In genomic region chr13:23270321-23271101, GRCm38 (mm10) we compare ENCODE assay signal across 8 mouse cellular contexts. TPM values are rescaled to one million over a fixed set of nuclear protein-coding genes. Genes with fewer than 3 reads are reported as not detected.
DNase-seq lines count a peak whose midpoint lies in the region; ATAC-seq and TF ChIP-seq lines count a peak whose summit lies in the region.

No protein-coding gene starts in this region.

- TF ChIP-seq RAD21 in MEL (IDR thresholded peaks at IDR 0.05; ENCODE audit: low read depth, low read length), result no peak

- peak; percentile 47 to 56 for DNase-seq in cerebellum, postnatal 25 days
- DNase-seq in cerebellum, adult 11 months, result no peak
- no peak for DNase-seq in MEL (ENCODE audit: low read depth, low spot score)
- peak; percentile 51 to 62 for DNase-seq in layer of hippocampus, postnatal 36 days
- no peak for DNase-seq in adrenal gland, adult 8-10 months

- no peak for TF ChIP-seq CTCF in MEL (IDR thresholded peaks at IDR 0.05 in 2 of 3, conservative IDR thresholded peaks at IDR 0.05 in 1 of 3; ENCODE audit: control insufficient read depth in 1 of 3, insufficient read depth in 1 of 3, low read depth in 2 of 3, low read length in 3 of 3, poor library complexity in 1 of 3, severe bottlenecking in 1 of 3)

- H3K9ac ChIP-seq in MEL (ENCODE audit: control insufficient read depth, low read depth, low read length, poor library complexity, severe bottlenecking), result no peak overlapping the region
- H3K9ac ChIP-seq in forebrain, embryonic 16.5 days (replicated peaks; ENCODE audit: low read depth, low read length), result peak overlapping the region; percentile 49
- H3K9ac ChIP-seq in midbrain, embryonic 16.5 days (ENCODE audit: low read depth, low read length), result peak overlapping the region; percentile 57

- no peaks in the 10 kb centered on the region for H3K27me3 ChIP-seq in MEL (ENCODE audit: control insufficient read depth in 1 of 2, insufficient read depth in 2 of 2, low read length in 2 of 2)
- H3K27me3 ChIP-seq in forebrain, embryonic 16.5 days (replicated peaks; ENCODE audit: control insufficient read depth, insufficient read depth, low read length), result no peaks in the 10 kb centered on the region
- no peaks in the 10 kb centered on the region for H3K27me3 ChIP-seq in midbrain, embryonic 16.5 days (ENCODE audit: control insufficient read depth, insufficient read depth, low read depth, low read length)

- no peaks in the 10 kb centered on the region for H3K9me3 ChIP-seq in MEL (replicated peaks; ENCODE audit: insufficient read depth, low read length)
- H3K9me3 ChIP-seq in forebrain, embryonic 16.5 days (ENCODE audit: control insufficient read depth, low read length), result no peaks in the 10 kb centered on the region
- no peaks in the 10 kb centered on the region for H3K9me3 ChIP-seq in midbrain, embryonic 16.5 days (replicated peaks; ENCODE audit: control insufficient read depth, low read length, poor library complexity, severe bottlenecking)

- H3K27ac ChIP-seq in MEL (ENCODE audit: control insufficient read depth, low read depth, low read length), result no peak overlapping the region
- no peak overlapping the region for H3K27ac ChIP-seq in forebrain, embryonic 16.5 days (ENCODE audit: low read length)
- peak overlapping the region; percentile 50 for H3K27ac ChIP-seq in midbrain, embryonic 16.5 days (ENCODE audit: low read length)

- no peak for TF ChIP-seq POLR2A in MEL (IDR thresholded peaks at IDR 0.05; ENCODE audit: control insufficient read depth in 1 of 2, insufficient read depth in 1 of 2, low read depth in 1 of 2, low read length in 2 of 2, poor library complexity in 1 of 2)

- peak; percentile 96 for ATAC-seq in forebrain, embryonic 16.5 days
- peak; percentile 97 for ATAC-seq in midbrain, embryonic 16.5 days
- ATAC-seq in erythroid progenitor cell, adult 5-6 weeks (replicated peaks; ENCODE audit: low FRiP score, poor library complexity, severe bottlenecking), result no peak

- no peak overlapping the region for H3K4me3 ChIP-seq in MEL (ENCODE audit: control insufficient read depth in 1 of 2, insufficient read depth in 1 of 2, low read depth in 2 of 2, low read length in 2 of 2)
- H3K4me3 ChIP-seq in forebrain, embryonic 16.5 days (replicated peaks; ENCODE audit: low read length), result peak overlapping the region; percentile 45
- H3K4me3 ChIP-seq in midbrain, embryonic 16.5 days (ENCODE audit: low read depth, low read length), result peak overlapping the region; percentile 43

- H3K4me1 ChIP-seq in MEL (ENCODE audit: control insufficient read depth in 1 of 2, insufficient read depth in 2 of 2, low read length in 2 of 2), result no peaks in the 10 kb centered on the region
- no peaks in the 10 kb centered on the region; the same call in 1 of the 2 replicates for H3K4me1 ChIP-seq in forebrain, embryonic 16.5 days (replicated peaks; ENCODE audit: control insufficient read depth, insufficient read depth, low read length)
- H3K4me1 ChIP-seq in midbrain, embryonic 16.5 days (ENCODE audit: control insufficient read depth, insufficient read depth, low read length), result no peaks in the 10 kb centered on the region

- no peak for TF ChIP-seq EP300 in MEL (IDR thresholded peaks at IDR 0.05; ENCODE audit: low read depth in 1 of 2, low read length in 2 of 2)

- H3K4me2 ChIP-seq in forebrain, embryonic 16.5 days (ENCODE audit: low read length), result peak overlapping the region; percentile 46
- H3K4me2 ChIP-seq in midbrain, embryonic 16.5 days (ENCODE audit: low read length), result peak overlapping the region; percentile 44

- H3K36me3 ChIP-seq in MEL (ENCODE audit: control insufficient read depth in 1 of 2, insufficient read depth in 2 of 2, low read length in 2 of 2), result no peaks in the 10 kb centered on the region
- no peaks in the 10 kb centered on the region for H3K36me3 ChIP-seq in forebrain, embryonic 16.5 days (ENCODE audit: control insufficient read depth, insufficient read depth)
- no peaks in the 10 kb centered on the region for H3K36me3 ChIP-seq in midbrain, embryonic 16.5 days (ENCODE audit: control insufficient read depth, insufficient read depth, low read length)

- no peaks in the 10 kb centered on the region for H3K79me2 ChIP-seq in MEL (ENCODE audit: control insufficient read depth, insufficient read depth, low read length, poor library complexity)

- WGBS in forebrain, embryonic 16.5 days, result 3% methylated on average over 34 of the region's 34 CpGs
- 4% methylated on average over 34 of the region's 34 CpGs for WGBS in midbrain, embryonic 16.5 days

TF ChIP-seq in MEL, 35 proteins besides CTCF, POLR2A, EP300 and RAD21:
- TF ChIP-seq SMC3 (IDR thresholded peaks at IDR 0.05; ENCODE audit: low read depth, low read length) (no peak), MYB (IDR thresholded peaks at IDR 0.05; ENCODE audit: low read depth, low read length) (no peak), TBP (IDR thresholded peaks at IDR 0.05; ENCODE audit: low read depth, low read length) (0 out of 2 replicates have a peak, but pooled peaks have one; percentile 39)

RNA-seq across cellular contexts. Expression of gene Vmn1r223, which starts 23.6 kb away (rescaled TPM):
- total RNA-seq in MEL (2012; rRNA removed), result not detected in 2 replicates
- polyA plus RNA-seq in MEL (2012; ENCODE audit: insufficient read depth in 1 of 2, insufficient read length in 2 of 2, low read depth in 1 of 2, low replicate concordance in 2 of 2, missing spikeins in 1 of 2), result not detected
- not detected in 2 replicates for polyA plus RNA-seq in forebrain, embryonic 16.5 days (2015; fragmentation: Nextera tagmentation; extraction: Ambion mirVana)
- total RNA-seq in layer of hippocampus, postnatal 36 days (2021), result not detected
- not detected in 2 replicates for polyA plus RNA-seq in midbrain, embryonic 16.5 days (2015; fragmentation: Nextera tagmentation; extraction: Ambion mirVana)
- total RNA-seq in adrenal gland, adult 8-10 months (2022), result not detected
- total RNA-seq in erythroid progenitor cell, adult 5-6 weeks (2015; ENCODE audit: low replicate concordance), result not detected in 2 replicates
- not detected in 2 replicates for total RNA-seq in erythroid progenitor cell, adult 5-6 weeks (2017; ENCODE audit: low replicate concordance)

RNA-seq across cellular contexts. Expression of gene Vmn1r222, which starts 34.8 kb away (rescaled TPM):
- not detected in 2 replicates for total RNA-seq in MEL (2012; rRNA removed)
- not detected for polyA plus RNA-seq in MEL (2012; ENCODE audit: insufficient read depth in 1 of 2, insufficient read length in 2 of 2, low read depth in 1 of 2, low replicate concordance in 2 of 2, missing spikeins in 1 of 2)
- not detected in 2 replicates for polyA plus RNA-seq in forebrain, embryonic 16.5 days (2015; fragmentation: Nextera tagmentation; extraction: Ambion mirVana)
- total RNA-seq in layer of hippocampus, postnatal 36 days (2021), result not detected
- polyA plus RNA-seq in midbrain, embryonic 16.5 days (2015; fragmentation: Nextera tagmentation; extraction: Ambion mirVana), result not detected in 2 replicates
- total RNA-seq in adrenal gland, adult 8-10 months (2022), result not detected
- not detected in 2 replicates for total RNA-seq in erythroid progenitor cell, adult 5-6 weeks (2015; ENCODE audit: low replicate concordance)
- not detected in 2 replicates for total RNA-seq in erythroid progenitor cell, adult 5-6 weeks (2017; ENCODE audit: low replicate concordance)

RNA-seq across cellular contexts. Expression of gene Vmn1r221, which starts 56.6 kb away (rescaled TPM):
- total RNA-seq in MEL (2012; rRNA removed), result not detected in 2 replicates
- polyA plus RNA-seq in MEL (2012; ENCODE audit: insufficient read depth in 1 of 2, insufficient read length in 2 of 2, low read depth in 1 of 2, low replicate concordance in 2 of 2, missing spikeins in 1 of 2), result not detected
- not detected in 2 replicates for polyA plus RNA-seq in forebrain, embryonic 16.5 days (2015; fragmentation: Nextera tagmentation; extraction: Ambion mirVana)
- total RNA-seq in layer of hippocampus, postnatal 36 days (2021), result not detected
- polyA plus RNA-seq in midbrain, embryonic 16.5 days (2015; fragmentation: Nextera tagmentation; extraction: Ambion mirVana), result not detected in 2 replicates
- not detected for total RNA-seq in adrenal gland, adult 8-10 months (2022)
- not detected in 2 replicates for total RNA-seq in erythroid progenitor cell, adult 5-6 weeks (2015; ENCODE audit: low replicate concordance)
- total RNA-seq in erythroid progenitor cell, adult 5-6 weeks (2017; ENCODE audit: low replicate concordance), result not detected in 2 replicates

Comparison
In these comparisons a context has a peak if more than half of its experiments do, and no peak if none do; other contexts are left out.
1. DNase-seq: peak in cerebellum, postnatal 25 days (2 of 2) and layer of hippocampus, postnatal 36 days (2 of 2); none in cerebellum, adult 11 months (single experiment), MEL (single experiment) and adrenal gland, adult 8-10 months (single experiment).
2. H3K4me3 ChIP-seq: peak in forebrain, embryonic 16.5 days (single experiment) and midbrain, embryonic 16.5 days (single experiment); none in MEL (0 of 2).